Mouse (Mus musculus): ENCODE measurements around the gene Ror1.
A peak's percentile ranks its signal among the peaks of the same experiment; 100 is the strongest.

Gene Ror1

DNA sequence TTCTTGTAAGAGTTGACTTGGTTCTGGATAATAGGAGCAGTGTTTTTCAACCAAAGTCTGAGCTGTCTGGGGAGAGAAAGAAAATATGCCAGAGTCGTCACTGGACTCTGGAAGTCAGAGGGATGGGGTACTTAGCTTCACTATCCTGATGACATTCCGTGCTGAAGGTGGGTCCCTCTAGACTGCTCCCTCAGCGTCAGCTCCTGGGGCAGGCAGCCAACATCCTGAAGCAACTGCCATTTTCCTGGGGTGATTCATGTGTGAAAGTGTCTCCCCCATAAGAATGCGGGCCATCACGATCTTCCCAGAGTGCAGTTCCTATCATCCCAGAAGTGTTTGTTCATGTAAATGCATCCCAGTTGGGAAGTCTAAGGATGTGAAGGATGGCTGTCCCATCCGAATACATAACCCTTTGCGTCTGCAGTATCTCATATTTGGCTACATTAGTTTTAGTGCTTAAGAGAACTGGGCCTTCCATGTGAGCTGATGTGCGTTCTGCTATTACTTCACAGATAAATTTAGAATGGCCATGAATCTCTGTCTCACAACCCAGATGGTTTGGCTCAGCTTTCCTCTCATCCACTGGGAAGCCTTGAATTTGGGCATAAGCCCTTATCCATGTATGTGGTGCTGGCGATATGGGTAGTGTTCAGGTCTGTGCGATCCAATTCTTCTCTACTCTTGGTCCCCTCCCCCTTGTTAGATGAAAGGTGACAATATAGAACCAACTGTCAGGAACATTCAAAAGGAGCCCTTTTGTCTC lies 216.4 kb downstream of the Ror1 start:
- no peak for DNase-seq (ENCODE audit: low spot score)

GRCm38 (mm10) chr4:100315066-100315465 lies 219.5 kb downstream of the Ror1 start:
- DNase-seq (ENCODE audit: low spot score): no peak

GRCm38 (mm10) chr4:100321758-100322157 lies 226.2 kb downstream of the Ror1 start:
- DNase-seq (ENCODE audit: low spot score): peak; percentile 39

- DNase-seq (ENCODE audit: low spot score): no peak
Observed at GRCm38 (mm10) chr4:100324719-100325515, 229.3 kb downstream of the Ror1 start.

DNA sequence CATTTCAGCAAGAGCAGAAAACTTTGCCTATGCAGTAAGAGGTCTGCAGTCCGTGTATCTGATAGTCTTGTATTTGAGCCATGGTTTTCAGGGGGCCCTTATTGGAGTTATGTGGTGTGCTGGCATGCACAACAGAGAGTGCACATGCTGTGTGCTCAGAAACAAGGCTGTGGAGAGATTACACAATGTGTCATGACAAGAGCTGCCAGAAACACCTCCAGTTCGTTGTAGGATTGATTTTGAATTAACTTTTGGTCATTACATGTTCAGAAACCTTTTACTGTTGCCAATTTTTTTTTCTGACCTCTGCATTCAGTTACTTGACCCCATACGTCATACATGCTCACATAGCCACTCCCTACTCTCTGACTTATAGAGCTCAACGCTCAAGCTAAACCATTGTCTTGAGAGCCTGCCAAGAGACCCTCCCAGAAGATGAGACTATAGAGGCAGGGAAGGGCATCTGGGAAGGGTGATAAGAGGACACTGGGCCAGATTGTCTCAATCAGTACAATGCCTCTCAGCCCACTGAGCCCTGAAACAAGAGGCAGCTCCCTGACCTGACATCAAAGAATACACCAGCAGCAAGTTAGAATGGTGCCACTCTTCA lies 232.9 kb downstream of the Ror1 start:
- no peak for DNase-seq (ENCODE audit: low spot score)

DNA sequence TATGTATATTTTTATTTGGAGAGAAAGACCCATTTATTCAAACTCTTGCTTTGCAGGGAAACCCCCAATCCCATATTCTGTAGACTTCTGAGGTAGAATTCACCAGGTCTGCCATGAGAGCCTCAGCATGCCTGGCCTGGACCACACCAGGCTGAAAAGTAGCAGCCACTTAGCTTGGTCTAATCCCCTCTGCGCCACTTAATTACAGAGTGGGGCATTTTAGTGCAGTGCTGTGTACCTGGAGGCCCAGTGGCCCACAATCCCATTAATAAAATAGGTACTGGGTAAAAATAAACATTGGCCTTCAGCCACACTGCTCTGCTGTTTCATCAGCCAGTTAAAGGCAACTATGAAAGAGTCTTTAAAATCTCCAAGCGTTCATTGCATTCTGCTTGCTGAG lies 239.6 kb downstream of the Ror1 start:
- DNase-seq (ENCODE audit: low spot score): no peak

GRCm38 (mm10) chr4:100347791-100348190 lies 252.2 kb downstream of the Ror1 start:
- no peak for DNase-seq (ENCODE audit: low spot score)

- no peak for DNase-seq (ENCODE audit: low spot score)
Observed at GRCm38 (mm10) chr4:100350106-100350795, 254.7 kb downstream of the Ror1 start.

- DNase-seq (ENCODE audit: low spot score): peak; percentile 5
Observed at GRCm38 (mm10) chr4:100351797-100352290, 256.3 kb downstream of the Ror1 start.

DNA sequence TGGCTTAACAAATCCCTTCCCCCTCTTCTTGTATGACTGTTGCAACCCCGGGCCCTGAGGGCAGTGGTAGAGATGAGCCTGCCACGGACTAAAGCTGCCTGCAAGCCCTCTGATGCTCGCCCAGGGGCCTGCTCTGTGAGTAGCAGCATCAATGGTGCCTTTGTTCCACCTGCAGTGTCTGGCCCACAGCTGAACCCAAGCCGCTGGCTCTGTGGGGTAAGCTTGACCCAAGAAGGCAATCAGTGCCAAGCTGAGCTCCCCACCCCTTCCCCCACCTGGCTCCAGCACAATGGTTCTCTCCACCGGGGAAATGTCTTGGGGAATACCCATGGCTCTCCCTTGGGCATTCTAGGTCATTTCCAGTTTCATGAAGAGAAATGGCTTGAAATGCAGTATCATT lies 260.0 kb downstream of the Ror1 start:
- no peak for DNase-seq (ENCODE audit: low spot score)

- DNase-seq (ENCODE audit: low spot score): peak; percentile 27
Observed at GRCm38 (mm10) chr4:100357881-100358589, 262.4 kb downstream of the Ror1 start.

- DNase-seq (ENCODE audit: low spot score): no peak
Observed at GRCm38 (mm10) chr4:100363666-100364065, 268.1 kb downstream of the Ror1 start.

DNA sequence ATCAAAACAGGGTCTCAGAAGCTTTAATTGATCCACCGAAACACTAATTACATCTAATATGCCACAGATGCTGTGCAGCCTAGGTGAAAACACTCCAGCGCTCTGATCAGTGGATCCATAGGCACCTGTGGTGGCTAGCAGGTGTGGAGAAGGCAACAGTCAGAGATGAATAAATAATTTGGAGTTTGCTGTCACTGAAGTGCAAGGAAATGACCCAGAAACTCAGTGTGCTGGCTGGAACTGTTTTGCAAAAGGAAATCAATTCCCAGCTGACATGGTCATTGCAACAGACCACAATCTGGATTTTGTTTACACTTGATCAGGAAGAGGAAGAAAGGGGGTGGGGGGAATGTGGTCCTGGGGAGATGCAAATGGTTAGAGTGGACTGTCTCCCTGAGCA lies 273.1 kb downstream of the Ror1 start:
- no peak for DNase-seq (ENCODE audit: low spot score)

DNA sequence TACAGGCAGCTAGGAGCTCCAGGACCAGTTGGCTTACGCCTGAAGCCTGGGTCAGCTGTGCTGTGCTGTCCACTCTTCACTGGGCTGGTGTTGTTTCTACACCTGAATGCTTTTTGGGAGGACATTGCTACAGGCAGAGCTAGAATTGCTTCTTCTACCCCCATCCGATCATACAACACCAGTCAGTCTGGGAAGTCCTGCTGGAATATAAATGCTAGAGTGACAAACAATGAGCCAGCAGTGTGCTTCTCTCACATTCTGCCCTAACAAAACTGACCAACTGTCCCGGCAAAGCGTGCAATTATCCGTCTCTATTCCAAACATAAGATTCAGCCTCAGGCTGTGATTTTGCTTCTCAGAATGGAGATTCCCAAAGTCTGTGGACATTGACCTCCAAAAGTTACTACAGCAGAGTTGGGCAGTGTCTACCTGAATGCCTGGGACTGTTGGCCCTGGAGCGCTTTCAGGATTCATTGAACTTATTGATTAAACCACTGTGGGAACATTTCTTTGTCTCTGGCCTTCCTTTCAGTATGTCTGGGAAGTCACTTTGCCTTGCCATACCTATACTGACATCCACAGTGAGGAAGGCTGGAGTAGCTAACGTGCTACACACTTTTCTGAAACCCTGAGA lies 274.1 kb downstream of the Ror1 start:
- DNase-seq (ENCODE audit: low spot score): no peak

GRCm38 (mm10) chr4:100372806-100373205 lies 277.2 kb downstream of the Ror1 start:
- DNase-seq (ENCODE audit: low spot score): no peak

- DNase-seq (ENCODE audit: low spot score): no peak
Observed at GRCm38 (mm10) chr4:100373780-100374179, 278.2 kb downstream of the Ror1 start.

GRCm38 (mm10) chr4:100375286-100375685 lies 279.7 kb downstream of the Ror1 start:
- DNase-seq (ENCODE audit: low spot score): no peak

DNA sequence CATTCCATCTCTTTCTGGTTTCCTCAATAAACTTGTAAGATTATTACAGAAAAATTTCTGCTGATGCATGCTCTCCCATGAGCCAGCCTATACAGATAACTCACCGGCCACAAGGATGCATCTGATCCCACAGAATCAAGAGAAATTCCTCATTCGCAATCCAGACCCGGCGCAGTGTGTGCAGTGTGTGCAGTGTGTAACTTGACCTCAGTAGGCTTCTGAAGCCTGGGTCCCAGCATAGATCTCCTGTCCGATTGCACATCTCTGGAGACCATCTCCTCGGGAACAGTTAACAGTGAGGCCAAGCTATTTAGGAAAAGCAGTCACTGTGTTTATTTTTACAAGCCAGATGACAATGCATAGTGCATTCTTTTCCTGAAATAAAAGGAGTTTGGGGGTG lies 280.6 kb downstream of the Ror1 start:
- no peak for DNase-seq (ENCODE audit: low spot score)

DNA sequence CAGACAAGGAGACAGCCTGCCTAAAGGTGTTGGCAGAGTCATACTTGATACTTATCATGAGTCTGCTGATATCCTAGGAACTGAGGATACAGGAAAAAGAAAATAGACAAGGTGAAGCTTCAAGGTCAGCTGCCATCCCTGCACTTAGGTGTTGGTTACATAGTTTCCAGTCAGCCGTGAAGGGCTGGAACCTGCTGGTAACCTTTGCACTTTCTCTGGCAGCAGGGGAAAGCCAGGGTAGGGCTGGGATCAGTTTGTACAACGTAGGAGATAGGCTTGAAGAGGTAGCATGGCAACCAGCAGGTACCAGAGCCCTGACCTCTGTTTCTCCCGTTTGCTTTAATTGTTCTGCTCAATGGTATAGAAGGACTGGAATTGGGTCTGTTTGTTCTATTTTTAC lies 281.6 kb downstream of the Ror1 start:
- DNase-seq (ENCODE audit: low spot score): no peak

- DNase-seq (ENCODE audit: low spot score): no peak
Observed at GRCm38 (mm10) chr4:100377996-100378395, 282.4 kb downstream of the Ror1 start.

DNA sequence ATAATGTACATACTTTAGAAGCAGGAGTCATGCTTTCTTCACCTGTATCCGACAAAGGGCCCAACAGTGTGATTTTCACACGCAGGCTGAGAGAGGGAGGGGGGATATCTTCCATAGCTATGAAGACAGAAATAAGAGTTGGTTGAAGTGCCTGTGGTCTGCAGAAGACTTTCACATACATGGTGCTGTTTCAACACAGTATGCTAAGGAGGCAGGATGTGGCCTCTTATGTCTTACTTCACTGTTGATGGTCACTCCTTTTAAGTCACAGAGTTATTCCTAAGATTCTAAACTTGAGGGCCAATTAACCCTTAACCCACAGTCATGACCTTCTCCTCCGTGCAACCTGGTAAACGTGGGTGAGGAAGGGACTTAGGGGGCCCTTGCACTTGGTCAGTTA lies 286.2 kb downstream of the Ror1 start:
- no peak for DNase-seq (ENCODE audit: low spot score)

Data from lung, postnatal 25 days (tissue).